Mouse (Mus musculus) intestine, embryonic 14.5 days (tissue): ENCODE data around the gene Mcts2. TPM values are rescaled to one million over a fixed set of nuclear protein-coding genes. Genes with fewer than 3 reads are reported as not detected.

ENCODE experiments used
- ATAC-seq: fragments of 200-750 bp; cut with Nextera tagmentation; replicated peaks from 2 replicates; pipeline ENCODE4 v1.8.0; 2017; ENCODE audit warnings: low read depth, moderate number of reproducible peaks, moderate TSS enrichment, moderate library complexity; ENCODE audit not compliant: low FRiP score, low TSS enrichment
- DNase-seq: peaks from one replicate; pipeline ENCODE4 v3.0.0-alpha.2; 2018; ENCODE audit warnings: low spot score
- H3K27ac ChIP-seq: fragments of 300-500 bp; sonication (generic); 2 replicates; pipeline ENCODE4 v1.5.1; 2014; ENCODE audit warnings: low read depth, mild to moderate bottlenecking, control low read depth
- H3K27me3 ChIP-seq: fragments of 300-500 bp; sonication (generic); replicated peaks from 2 replicates; pipeline ENCODE4 v1.6.1; 2014; ENCODE audit warnings: low read length, control low read depth; ENCODE audit not compliant: control insufficient read depth, insufficient read depth
- H3K36me3 ChIP-seq: fragments of 300-500 bp; sonication (generic); 2 replicates; pipeline ENCODE4 v1.6.1; 2014; ENCODE audit warnings: low read length, control low read depth; ENCODE audit not compliant: control insufficient read depth, insufficient read depth
- H3K4me1 ChIP-seq: fragments of 300-500 bp; sonication (generic); replicated peaks from 2 replicates; pipeline ENCODE4 v1.6.1; 2014; ENCODE audit warnings: low read length, control low read depth, mixed read lengths; ENCODE audit not compliant: control insufficient read depth, insufficient read depth
- H3K4me2 ChIP-seq: fragments of 300-500 bp; sonication (generic); 2 replicates; pipeline ENCODE4 v1.6.1; 2014; ENCODE audit warnings: low read length
- H3K4me3 ChIP-seq: fragments of 300-500 bp; sonication (generic); 2 replicates; pipeline ENCODE4 v1.5.1; 2014; ENCODE audit warnings: low read depth, low read length, control low read depth, mixed read lengths
- H3K9ac ChIP-seq: fragments of 300-500 bp; sonication (generic); 2 replicates; pipeline ENCODE4 v1.6.1; 2014; ENCODE audit warnings: mild to moderate bottlenecking, low read length
- H3K9me3 ChIP-seq: fragments of 300-500 bp; sonication (generic); 2 replicates; pipeline ENCODE4 v1.6.1; 2016; ENCODE audit warnings: low read length, control low read depth; ENCODE audit not compliant: control insufficient read depth
- WGBS: fragments of 180-500 bp; shearing (Covaris S2); extraction: QIAGEN DNeasy Blood & Tissue Kit; methylation state at CpG from one replicate; pipeline ENCODE4 v1.1.7; 2014; 5-methylcytosine and 5-hydroxymethylcytosine counted together
- polyA plus RNA-seq: library from polyadenylated mRNA; unstranded; fragments of >200 nt; fragmentation: Nextera tagmentation; extraction: Ambion mirVana; gene quantifications from 2 replicates; pipeline ENCODE4 v1.2.1, GENCODE M21; 2014

The Mcts2 gene
- polyA plus RNA-seq, 1 experiment from 2014 or later, result 32.8 TPM

DNA sequence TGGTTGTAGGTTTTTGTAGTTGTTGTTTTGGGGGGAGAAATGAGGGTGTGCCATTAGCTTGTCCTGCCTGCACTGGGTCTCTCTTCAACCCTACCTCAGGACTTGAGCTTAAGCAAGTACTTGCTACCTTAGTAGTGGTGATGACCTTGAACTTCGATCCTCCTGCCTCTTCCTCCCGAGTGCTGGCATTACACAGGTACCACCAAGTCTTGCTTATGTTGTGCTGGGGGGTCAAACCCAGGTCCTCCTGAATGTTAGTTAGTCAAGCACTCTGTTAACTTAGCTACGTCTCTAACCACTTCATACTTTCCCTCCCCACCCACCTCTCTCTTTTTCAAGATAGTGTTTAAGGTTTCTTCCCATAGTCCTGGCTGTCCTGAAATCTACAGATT, 37.5 kb downstream of the Mcts2 start:
- ATAC-seq (no peak), DNase-seq (no peak)
- no peak overlapping the region for H3K27ac ChIP-seq
- H3K9ac ChIP-seq, result peak overlapping the region; percentile 58
- WGBS, result 57% methylated on average over 3 of the region's 3 CpGs
- peaks cover 22% of the 10 kb centered on the region for H3K4me1 ChIP-seq
- peak overlapping the region; percentile 33; the same call in 1 of the 2 replicates for H3K4me3 ChIP-seq
- H3K9me3 ChIP-seq, result no peaks in the 10 kb centered on the region
- H3K27me3 ChIP-seq, result no peaks in the 10 kb centered on the region
- peak overlapping the region; percentile 73 for H3K4me2 ChIP-seq
- H3K36me3 ChIP-seq, result no peaks in the 10 kb centered on the region

DNA sequence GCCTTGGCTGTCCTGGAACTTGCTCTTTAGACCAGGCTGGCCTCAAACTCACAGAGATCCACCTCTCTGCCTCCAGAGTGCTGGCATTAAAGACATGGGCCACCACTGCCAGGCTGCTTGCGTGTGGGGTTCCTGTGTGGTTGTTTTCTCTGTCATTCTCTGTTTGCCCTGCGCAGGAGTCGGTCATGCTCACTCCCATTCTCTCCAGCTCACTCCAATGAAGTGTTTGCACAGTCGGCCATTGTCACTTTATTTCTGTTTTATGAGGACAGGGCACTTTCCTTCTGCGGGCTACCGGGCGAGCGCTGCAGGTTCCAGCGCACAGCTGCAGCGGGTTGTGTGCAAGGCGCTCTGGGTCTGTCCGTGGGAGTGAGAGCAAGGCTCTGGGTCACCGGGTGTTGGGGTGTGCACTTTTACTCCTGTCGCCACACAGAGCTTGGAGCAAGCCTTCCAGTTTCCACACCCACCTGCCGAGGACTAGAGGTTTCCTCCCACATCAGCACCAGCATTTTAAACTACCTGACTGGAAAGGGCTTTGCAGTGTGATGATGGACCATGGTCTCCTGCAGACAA, 38.4 kb downstream of the Mcts2 start:
- Histone ChIP-seq H3K4me2 (no peak overlapping the region), H3K9ac (no peak overlapping the region), H3K4me3 (no peak overlapping the region), H3K4me1 (peaks cover 32% of the 10 kb centered on the region), H3K9me3 (no peaks in the 10 kb centered on the region), H3K36me3 (no peaks in the 10 kb centered on the region), H3K27me3 (no peaks in the 10 kb centered on the region), H3K27ac (no peak overlapping the region)
- ATAC-seq, result no peak
- DNase-seq, result no peak
- WGBS, result 55% methylated on average over 15 of the region's 15 CpGs

DNA sequence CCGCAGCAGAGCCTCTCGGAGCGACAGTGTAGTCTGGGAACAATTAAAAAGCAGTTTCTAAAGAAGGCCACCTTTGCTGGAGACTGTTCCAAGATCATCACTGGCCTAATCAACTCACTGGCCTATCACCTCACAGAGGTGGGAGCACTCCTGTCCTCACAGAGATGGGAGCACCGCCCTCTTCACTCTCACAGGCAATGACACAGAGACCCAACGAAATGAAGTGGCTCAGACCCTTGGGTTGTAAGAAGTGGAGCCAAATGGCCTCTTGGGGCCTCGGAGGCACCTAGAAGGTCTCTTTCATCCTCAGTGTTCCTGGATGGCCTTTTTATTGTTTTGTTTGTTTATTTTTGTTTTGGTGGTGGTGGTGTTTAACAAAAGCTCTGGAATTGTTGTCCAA, 39.4 kb downstream of the Mcts2 start:
- H3K9me3 ChIP-seq, result no peaks in the 10 kb centered on the region
- no peaks in the 10 kb centered on the region for H3K36me3 ChIP-seq
- 89% methylated on average over 6 of the region's 6 CpGs for WGBS
- no peak overlapping the region for H3K27ac ChIP-seq
- no peak for ATAC-seq
- H3K9ac ChIP-seq, result no peak overlapping the region
- no peaks in the 10 kb centered on the region for H3K27me3 ChIP-seq
- H3K4me1 ChIP-seq, result peaks cover 36% of the 10 kb centered on the region
- H3K4me3 ChIP-seq, result no peak overlapping the region
- no peak overlapping the region for H3K4me2 ChIP-seq
- no peak for DNase-seq

DNA sequence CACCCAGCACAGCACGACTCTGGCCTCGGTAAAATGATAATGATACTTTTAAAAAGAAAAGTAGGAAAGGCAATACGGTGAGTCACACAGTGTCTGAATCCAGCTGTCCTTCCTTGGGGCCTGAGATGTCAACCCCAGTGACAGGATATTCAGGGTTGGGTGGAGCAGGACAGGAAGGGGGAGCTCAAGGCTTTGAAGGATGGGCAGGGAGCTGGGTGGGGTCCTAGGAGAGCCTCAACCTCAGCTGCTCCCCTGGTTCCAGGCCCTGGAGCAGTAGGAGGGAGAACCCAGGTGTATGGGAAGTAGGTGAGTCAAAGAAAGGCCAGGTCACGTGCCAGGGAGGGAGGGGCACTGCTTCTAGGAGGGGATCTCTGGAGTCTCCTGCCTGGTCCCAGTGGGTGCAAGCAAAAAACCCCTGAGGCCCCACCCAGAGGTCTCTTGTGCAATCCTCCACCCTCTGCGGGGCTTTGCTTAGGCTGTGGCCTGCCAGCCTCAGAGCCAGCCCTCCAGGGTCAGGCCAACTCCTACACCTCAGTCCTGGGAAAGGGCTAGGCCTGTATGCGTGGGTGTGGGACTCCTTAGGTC, 40.0 kb downstream of the Mcts2 start:
- ATAC-seq (no peak), DNase-seq (no peak)
- H3K9ac ChIP-seq, result no peak overlapping the region
- H3K9me3 ChIP-seq, result no peaks in the 10 kb centered on the region
- 53% methylated on average over 6 of the region's 6 CpGs for WGBS
- no peaks in the 10 kb centered on the region for H3K27me3 ChIP-seq
- H3K4me1 ChIP-seq, result peaks cover 36% of the 10 kb centered on the region
- no peak overlapping the region for H3K27ac ChIP-seq
- no peak overlapping the region for H3K4me3 ChIP-seq
- H3K4me2 ChIP-seq, result no peak overlapping the region
- H3K36me3 ChIP-seq, result no peaks in the 10 kb centered on the region

DNA sequence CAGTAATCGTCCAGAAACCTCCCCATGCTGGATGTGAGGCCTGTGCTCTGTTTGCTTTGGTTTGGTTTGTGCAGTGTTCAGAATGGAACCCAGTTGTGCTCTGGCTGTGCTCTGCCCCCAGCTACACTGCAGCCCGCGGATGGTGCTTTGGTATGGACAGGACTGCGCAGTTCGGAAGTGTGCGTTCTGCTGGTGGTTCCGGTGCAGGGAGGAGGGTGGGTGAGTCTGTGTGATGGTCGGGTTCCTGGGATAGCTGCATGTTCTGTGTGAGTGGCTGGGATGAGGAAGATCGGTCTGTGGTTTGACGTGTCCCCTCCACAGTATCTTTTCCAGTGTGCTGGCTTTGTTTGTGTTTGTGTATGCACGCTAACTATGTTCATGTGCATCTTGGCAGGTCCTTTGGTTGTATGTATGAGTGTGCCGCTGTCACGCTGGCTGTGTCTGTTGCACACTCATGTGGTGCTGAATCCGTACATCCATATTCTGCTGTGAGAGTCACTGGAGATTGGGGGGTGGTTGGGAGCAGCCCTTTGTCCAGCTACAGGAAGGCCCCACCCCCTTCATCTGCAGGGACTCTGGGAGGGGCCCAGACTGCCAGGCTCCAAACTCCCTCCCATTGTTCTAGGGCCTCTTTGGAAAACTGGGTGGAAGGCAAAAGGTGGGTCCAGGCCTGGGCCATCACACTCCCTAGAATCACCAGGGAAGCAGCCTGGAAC, 41.1 kb downstream of the Mcts2 start:
- peaks cover 40% of the 10 kb centered on the region for H3K4me1 ChIP-seq
- 81% methylated on average over 14 of the region's 14 CpGs for WGBS

DNA sequence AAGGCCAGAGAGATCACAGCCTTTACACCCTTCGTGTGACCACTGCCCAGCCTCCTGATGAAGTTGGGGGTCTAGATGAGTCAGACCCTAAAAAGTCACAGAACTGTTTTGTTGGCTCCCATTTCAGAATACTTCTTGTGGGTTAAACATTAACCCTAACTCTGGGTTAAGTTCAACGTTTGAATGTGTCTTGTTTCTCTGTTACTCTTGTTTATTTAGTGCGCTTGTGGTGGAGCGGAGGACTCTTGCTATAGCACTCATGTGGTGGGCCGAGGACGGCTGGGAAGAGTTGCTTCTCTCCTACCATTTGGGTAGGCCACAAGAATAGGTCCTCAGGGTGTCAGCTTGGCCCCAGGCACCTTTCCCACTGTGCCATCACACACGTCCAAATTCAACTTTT, 41.8 kb downstream of the Mcts2 start:
- WGBS, result 61% methylated on average over 7 of the region's 7 CpGs
- Histone ChIP-seq H3K4me1 (peaks cover 39% of the 10 kb centered on the region), H3K9ac (no peak overlapping the region)

More for the DNA sequence above, 41.1 kb downstream of the Mcts2 start:
- no peak for ATAC-seq
- no peak for DNase-seq
- Histone ChIP-seq H3K27me3 (no peaks in the 10 kb centered on the region), H3K27ac (peak overlapping the region; percentile 88; the same call in 1 of the 2 replicates), H3K9ac (no peak overlapping the region), H3K4me3 (no peak overlapping the region), H3K4me2 (no peak overlapping the region), H3K36me3 (no peaks in the 10 kb centered on the region), H3K9me3 (no peaks in the 10 kb centered on the region)

DNA sequence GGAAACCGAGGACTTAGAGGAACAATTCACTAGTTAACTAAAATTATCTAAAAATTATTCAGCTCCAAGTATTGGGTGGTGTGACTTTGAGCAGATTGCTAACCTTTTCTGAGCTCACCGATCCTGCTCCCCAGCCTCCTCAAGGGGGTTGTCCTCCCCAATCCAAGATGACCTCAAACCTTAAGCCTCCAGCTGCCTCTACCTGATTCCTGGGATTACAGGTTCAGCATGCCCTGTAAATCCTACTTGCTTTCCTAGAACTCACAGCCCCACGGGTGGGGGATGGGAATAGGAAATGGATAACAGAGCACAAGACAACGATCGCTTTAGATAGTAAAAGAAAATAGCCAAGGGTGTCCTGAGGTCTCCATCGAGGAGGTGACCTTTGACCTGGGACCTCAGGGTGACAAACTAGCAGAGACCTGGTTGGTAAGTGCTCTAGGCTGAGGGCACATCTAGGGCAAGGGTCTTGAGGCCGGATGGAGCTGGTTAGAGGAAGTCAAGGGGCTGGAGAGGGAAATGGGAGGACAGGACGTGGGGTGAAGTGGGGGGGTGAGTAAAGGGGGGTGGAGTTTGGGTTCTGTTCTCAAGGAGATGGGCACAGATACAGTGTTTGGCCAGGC, 42.3 kb downstream of the Mcts2 start:
- Histone ChIP-seq H3K9ac (no peak overlapping the region), H3K27me3 (no peaks in the 10 kb centered on the region), H3K4me1 (peaks cover 36% of the 10 kb centered on the region), H3K9me3 (no peaks in the 10 kb centered on the region), H3K4me2 (0 out of 2 replicates have a peak overlapping the region, but pooled peaks have one; percentile 3), H3K27ac (peak overlapping the region; percentile 88), H3K4me3 (no peak overlapping the region), H3K36me3 (no peaks in the 10 kb centered on the region)
- no peak for DNase-seq
- peak; percentile 10 for ATAC-seq
- 27% methylated on average over 8 of the region's 8 CpGs for WGBS

More for the DNA sequence above, 41.8 kb downstream of the Mcts2 start:
- Histone ChIP-seq H3K36me3 (no peaks in the 10 kb centered on the region), H3K27ac (peak overlapping the region; percentile 88; the same call in 1 of the 2 replicates), H3K4me2 (no peak overlapping the region), H3K27me3 (no peaks in the 10 kb centered on the region), H3K9me3 (no peaks in the 10 kb centered on the region), H3K4me3 (no peak overlapping the region)
- ATAC-seq (no peak), DNase-seq (no peak)

DNA sequence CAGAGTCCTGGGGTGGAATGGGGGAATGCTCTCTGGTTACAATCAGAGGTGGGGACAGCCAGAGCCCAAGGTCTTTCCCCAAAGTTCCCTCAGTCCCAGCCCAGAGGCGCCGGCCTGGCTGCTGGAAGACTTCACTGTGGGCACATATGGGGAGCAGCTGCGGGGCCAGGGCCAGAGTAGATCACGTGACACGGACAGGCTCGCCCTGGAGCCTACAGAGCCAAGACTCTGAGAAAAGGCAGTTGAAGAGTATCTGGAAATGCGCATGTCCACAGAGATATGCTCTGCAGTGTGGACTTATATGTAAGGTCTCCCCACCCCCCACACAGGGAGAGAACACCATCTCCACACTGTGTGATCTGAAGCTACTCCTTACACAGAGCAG, 42.8 kb downstream of the Mcts2 start:
- peak; percentile 74 for ATAC-seq
- Histone ChIP-seq H3K27ac (peak overlapping the region; percentile 88), H3K4me1 (peaks cover 41% of the 10 kb centered on the region), H3K36me3 (no peaks in the 10 kb centered on the region), H3K9me3 (no peaks in the 10 kb centered on the region), H3K4me3 (no peak overlapping the region), H3K9ac (no peak overlapping the region), H3K4me2 (0 out of 2 replicates have a peak overlapping the region, but pooled peaks have one; percentile 3), H3K27me3 (no peaks in the 10 kb centered on the region)
- WGBS, result 10% methylated on average over 7 of the region's 7 CpGs
- peak; percentile 82 for DNase-seq
